Mouse (Mus musculus) bone marrow, adult 2 months (tissue): Measurements from ENCODE around the gene Ptpn20. TPM values are rescaled to one million over a fixed set of nuclear protein-coding genes. Genes with fewer than 3 reads are reported as not detected.

ENCODE experiments used
- H3K27ac ChIP-seq: fragments of 200-500 bp; 2 replicates; pipeline ENCODE4 v1.5.1; 2012; ENCODE audit warnings: low read depth, mild to moderate bottlenecking, control low read depth, inconsistent platforms, low read length; ENCODE audit not compliant: control insufficient read depth, poor library complexity, insufficient read depth
- H3K4me1 ChIP-seq: fragments of 200-500 bp; 2 replicates; pipeline ENCODE4 v1.6.1; 2011; ENCODE audit warnings: low read length; ENCODE audit not compliant: control insufficient read depth, insufficient read depth
- H3K4me3 ChIP-seq: fragments of 200-500 bp; replicated peaks from 2 replicates; pipeline ENCODE3; 2011; ENCODE audit warnings: mild to moderate bottlenecking, low read depth, low read length, control low read depth; ENCODE audit not compliant: control insufficient read depth
- CTCF ChIP-seq: fragments of 200-500 bp; IDR thresholded peaks from 2 replicates; pipeline ENCODE4 v1.5.1; 2011; ENCODE audit warnings: low read length, control low read depth; ENCODE audit not compliant: control insufficient read depth, insufficient read depth
- POLR2A ChIP-seq: fragments of 200-500 bp; IDR thresholded peaks from 2 replicates; pipeline ENCODE4 v1.6.1; 2011; ENCODE audit warnings: low read depth, mild to moderate bottlenecking, control low read depth, low read length, borderline replicate concordance; ENCODE audit not compliant: control insufficient read depth
- WGBS: fragments of 180-500 bp; shearing (Covaris S2); methylation state at CpG from one replicate; pipeline ENCODE4 v1.1.7; 2018; 5-methylcytosine and 5-hydroxymethylcytosine counted together
- polyA plus RNA-seq: library from polyadenylated mRNA; stranded (reverse); fragments of >200 nt; gene quantifications from 2 replicates; pipeline ENCODE4 v1.2.4, GENCODE M21; 2011; ENCODE audit warnings: low replicate concordance; ENCODE audit not compliant: missing spikeins, insufficient read depth, insufficient read length

Gene Ptpn20
- polyA plus RNA-seq, 1 experiment = not detected

GRCm38 (mm10) chr14:33598376-33599130, 9.5 kb downstream of the Ptpn20 start:
- Histone ChIP-seq H3K4me1 (no peaks in the 10 kb centered on the region), H3K4me3 (no peak overlapping the region), H3K27ac (no peak overlapping the region)
- 86% methylated on average over 9 of the region's 9 CpGs for WGBS
- TF ChIP-seq CTCF = no peak
- no peak for TF ChIP-seq POLR2A

GRCm38 (mm10) chr14:33607431-33607830, 18.4 kb downstream of the Ptpn20 start:
- WGBS = 85% methylated on average over 10 of the region's 10 CpGs
- Histone ChIP-seq H3K27ac (no peak overlapping the region), H3K4me1 (no peaks in the 10 kb centered on the region), H3K4me3 (no peak overlapping the region)
- TF ChIP-seq POLR2A = no peak

- TF ChIP-seq POLR2A (no peak), CTCF (no peak)
- Histone ChIP-seq H3K4me3 (no peak overlapping the region), H3K4me1 (no peaks in the 10 kb centered on the region), H3K27ac (no peak overlapping the region)
- 77% methylated on average over 3 of the region's 3 CpGs for WGBS
Measured at GRCm38 (mm10) chr14:33625036-33625435, 36.0 kb downstream of the Ptpn20 start.

- 55% methylated on average over 8 of the region's 8 CpGs for WGBS
- no peak overlapping the region for H3K4me3 ChIP-seq
- H3K27ac ChIP-seq = no peak overlapping the region
- TF ChIP-seq POLR2A (no peak), CTCF (no peak)
- no peaks in the 10 kb centered on the region for H3K4me1 ChIP-seq
Measured at GRCm38 (mm10) chr14:33632790-33633372, 43.9 kb downstream of the Ptpn20 start.

- Histone ChIP-seq H3K4me1 (no peaks in the 10 kb centered on the region), H3K27ac (no peak overlapping the region), H3K4me3 (no peak overlapping the region)
- 78% methylated on average over 4 of the region's 4 CpGs for WGBS
- TF ChIP-seq CTCF = no peak
- TF ChIP-seq POLR2A = no peak
Measured at GRCm38 (mm10) chr14:33634354-33634753, 45.3 kb downstream of the Ptpn20 start.

- TF ChIP-seq CTCF = no peak
- TF ChIP-seq POLR2A = no peak
- Histone ChIP-seq H3K4me1 (no peaks in the 10 kb centered on the region), H3K4me3 (no peak overlapping the region), H3K27ac (no peak overlapping the region)
- 79% methylated on average over 1 of the region's 1 CpGs for WGBS
Measured at GRCm38 (mm10) chr14:33634774-33635173, 45.8 kb downstream of the Ptpn20 start.

GRCm38 (mm10) chr14:33639357-33639756, 50.4 kb downstream of the Ptpn20 start:
- Histone ChIP-seq H3K4me3 (no peak overlapping the region), H3K4me1 (no peaks in the 10 kb centered on the region), H3K27ac (no peak overlapping the region)
- 71% methylated on average over 5 of the region's 5 CpGs for WGBS
- TF ChIP-seq POLR2A (no peak), CTCF (no peak)

- TF ChIP-seq POLR2A (no peak), CTCF (no peak)
- Histone ChIP-seq H3K4me1 (no peaks in the 10 kb centered on the region), H3K4me3 (no peak overlapping the region), H3K27ac (no peak overlapping the region)
- 86% methylated on average over 9 of the region's 9 CpGs for WGBS
Measured at GRCm38 (mm10) chr14:33650721-33651120, 61.7 kb downstream of the Ptpn20 start.
